Mouse (Mus musculus) frontal cortex, postnatal 36 days (tissue): Measurements from ENCODE around the gene Gm3269.
"Not testable (repeated sequence)": the region's sequence is repeated elsewhere in the genome, so short reads cannot be mapped to it uniquely, and the experiment has no call there.

ENCODE experiments used
- DNase-seq, 2 experiments: peaks; one replicate each; pipeline ENCODE4 v3.0.0; 2022; ENCODE audit warnings: low spot score in 2 of 2

Gm3269 gene

GRCm38 (mm10) chr14:4837806-4838205 is at the start of gene Gm3269:
Gm3269 (plus strand) TSS chr14:4838106.
- not testable (repeated sequence) for DNase-seq

GRCm38 (mm10) chr14:4806421-4806820 is 31.5 kb upstream of the Gm3269 start:
- DNase-seq = not testable (repeated sequence)

- not testable (repeated sequence) for DNase-seq
Measured at GRCm38 (mm10) chr14:4821950-4822349, 16.0 kb upstream of the Gm3269 start.

- DNase-seq = not testable (repeated sequence)
Measured at GRCm38 (mm10) chr14:4855299-4855980, 17.5 kb downstream of the Gm3269 start, which contains the start of gene Gm3264. Gm3264 (plus strand) TSS chr14:4855576.

- DNase-seq = not testable (repeated sequence)
Measured at GRCm38 (mm10) chr14:4892116-4892515, 54.2 kb downstream of the Gm3269 start, which contains the start of gene Gm3278. Gm3278 (plus strand) TSS chr14:4892416.
